Mouse (Mus musculus): ENCODE data around the gene Nckap5l.

- TF ChIP-seq POLR2A (IDR thresholded peaks at IDR 0.05; ENCODE audit: insufficient read depth, low read length) (no peak), EP300 (IDR thresholded peaks at IDR 0.05; ENCODE audit: insufficient read depth, low read depth, low read length) (no peak), CTCF (IDR thresholded peaks at IDR 0.05; ENCODE audit: low read depth, low read length) (no peak)
Observed at GRCm38 (mm10) chr15:99415793-99416192, 41.8 kb downstream of the Nckap5l start.

Data from ES-Bruce4 (cell line).